Mouse (Mus musculus): ENCODE measurements around the gene Fam50b. TPM values are rescaled to one million over a fixed set of nuclear protein-coding genes. Genes with fewer than 3 reads are reported as not detected.

The Fam50b gene
- polyA plus RNA-seq, 1 experiment from 2014 or later: not detected

- 57% methylated on average over 3 of the region's 3 CpGs for WGBS
- Histone ChIP-seq H3K9ac (ENCODE audit: low read depth, low read length) (no peak overlapping the region), H3K4me2 (no peak overlapping the region), H3K27me3 (replicated peaks; ENCODE audit: control insufficient read depth, insufficient read depth, low read length) (no peaks in the 10 kb centered on the region), H3K4me1 (replicated peaks; ENCODE audit: control insufficient read depth, insufficient read depth, low read length) (no peaks in the 10 kb centered on the region), H3K27ac (ENCODE audit: low read depth, low read length) (no peak overlapping the region), H3K36me3 (ENCODE audit: control insufficient read depth, insufficient read depth, low read length) (no peaks in the 10 kb centered on the region), H3K4me3 (ENCODE audit: low read depth, low read length) (no peak overlapping the region), H3K9me3 (ENCODE audit: control insufficient read depth, low read length) (no peaks in the 10 kb centered on the region)
- no peak for DNase-seq (ENCODE audit: low spot score)
- no peak for ATAC-seq (replicated peaks; ENCODE audit: low FRiP score)
Measured at GRCm38 (mm10) chr13:34748530-34748929, 13.9 kb downstream of the Fam50b start.

GRCm38 (mm10) chr13:34759202-34759601, 24.6 kb downstream of the Fam50b start:
- no peak for ATAC-seq (replicated peaks; ENCODE audit: low FRiP score)
- H3K9ac ChIP-seq (ENCODE audit: low read depth, low read length): no peak overlapping the region
- H3K4me1 ChIP-seq (replicated peaks; ENCODE audit: control insufficient read depth, insufficient read depth, low read length): peaks cover 3% of the 10 kb centered on the region; the same call in 1 of the 2 replicates
- 92% methylated on average over 9 of the region's 9 CpGs for WGBS
- H3K36me3 ChIP-seq (ENCODE audit: control insufficient read depth, insufficient read depth, low read length): no peaks in the 10 kb centered on the region
- no peak for DNase-seq (ENCODE audit: low spot score)
- H3K4me3 ChIP-seq (ENCODE audit: low read depth, low read length): no peak overlapping the region
- no peak overlapping the region for H3K27ac ChIP-seq (ENCODE audit: low read depth, low read length)
- H3K27me3 ChIP-seq (replicated peaks; ENCODE audit: control insufficient read depth, insufficient read depth, low read length): no peaks in the 10 kb centered on the region
- H3K9me3 ChIP-seq (ENCODE audit: control insufficient read depth, low read length): no peaks in the 10 kb centered on the region
- no peak overlapping the region for H3K4me2 ChIP-seq

GRCm38 (mm10) chr13:34760518-34761287, 26.1 kb downstream of the Fam50b start:
- Histone ChIP-seq H3K27me3 (replicated peaks; ENCODE audit: control insufficient read depth, insufficient read depth, low read length) (no peaks in the 10 kb centered on the region), H3K4me3 (ENCODE audit: low read depth, low read length) (no peak overlapping the region), H3K27ac (ENCODE audit: low read depth, low read length) (no peak overlapping the region), H3K9ac (ENCODE audit: low read depth, low read length) (no peak overlapping the region), H3K9me3 (ENCODE audit: control insufficient read depth, low read length) (no peaks in the 10 kb centered on the region), H3K4me2 (no peak overlapping the region), H3K36me3 (ENCODE audit: control insufficient read depth, insufficient read depth, low read length) (no peaks in the 10 kb centered on the region), H3K4me1 (replicated peaks; ENCODE audit: control insufficient read depth, insufficient read depth, low read length) (peaks cover 3% of the 10 kb centered on the region; the same call in 1 of the 2 replicates)
- ATAC-seq (replicated peaks; ENCODE audit: low FRiP score): no peak
- no peak for DNase-seq (ENCODE audit: low spot score)
- 25% methylated on average over 7 of the region's 7 CpGs for WGBS

GRCm38 (mm10) chr13:34762136-34762535, 27.5 kb downstream of the Fam50b start:
- no peak overlapping the region for H3K27ac ChIP-seq (ENCODE audit: low read depth, low read length)
- no peak overlapping the region for H3K4me2 ChIP-seq
- H3K36me3 ChIP-seq (ENCODE audit: control insufficient read depth, insufficient read depth, low read length): no peaks in the 10 kb centered on the region
- no peaks in the 10 kb centered on the region for H3K27me3 ChIP-seq (replicated peaks; ENCODE audit: control insufficient read depth, insufficient read depth, low read length)
- no peak for DNase-seq (ENCODE audit: low spot score)
- no peak overlapping the region for H3K9ac ChIP-seq (ENCODE audit: low read depth, low read length)
- peaks cover 3% of the 10 kb centered on the region; the same call in 1 of the 2 replicates for H3K4me1 ChIP-seq (replicated peaks; ENCODE audit: control insufficient read depth, insufficient read depth, low read length)
- H3K9me3 ChIP-seq (ENCODE audit: control insufficient read depth, low read length): no peaks in the 10 kb centered on the region
- ATAC-seq (replicated peaks; ENCODE audit: low FRiP score): no peak
- H3K4me3 ChIP-seq (ENCODE audit: low read depth, low read length): no peak overlapping the region
- WGBS: 66% methylated on average over 5 of the region's 5 CpGs

- Histone ChIP-seq H3K9ac (ENCODE audit: low read depth, low read length) (no peak overlapping the region), H3K4me1 (replicated peaks; ENCODE audit: control insufficient read depth, insufficient read depth, low read length) (peaks cover 3% of the 10 kb centered on the region; the same call in 1 of the 2 replicates), H3K27ac (ENCODE audit: low read depth, low read length) (no peak overlapping the region), H3K4me3 (ENCODE audit: low read depth, low read length) (no peak overlapping the region), H3K36me3 (ENCODE audit: control insufficient read depth, insufficient read depth, low read length) (no peaks in the 10 kb centered on the region), H3K27me3 (replicated peaks; ENCODE audit: control insufficient read depth, insufficient read depth, low read length) (no peaks in the 10 kb centered on the region), H3K4me2 (no peak overlapping the region), H3K9me3 (ENCODE audit: control insufficient read depth, low read length) (no peaks in the 10 kb centered on the region)
- ATAC-seq (replicated peaks; ENCODE audit: low FRiP score) (no peak), DNase-seq (ENCODE audit: low spot score) (no peak)
- 71% methylated on average over 4 of the region's 4 CpGs for WGBS
Measured at GRCm38 (mm10) chr13:34762865-34763264, 28.2 kb downstream of the Fam50b start.

- Histone ChIP-seq H3K27ac (ENCODE audit: low read depth, low read length) (no peak overlapping the region), H3K4me2 (no peak overlapping the region), H3K9me3 (ENCODE audit: control insufficient read depth, low read length) (no peaks in the 10 kb centered on the region), H3K4me3 (ENCODE audit: low read depth, low read length) (no peak overlapping the region), H3K36me3 (ENCODE audit: control insufficient read depth, insufficient read depth, low read length) (no peaks in the 10 kb centered on the region), H3K27me3 (replicated peaks; ENCODE audit: control insufficient read depth, insufficient read depth, low read length) (no peaks in the 10 kb centered on the region), H3K9ac (ENCODE audit: low read depth, low read length) (no peak overlapping the region), H3K4me1 (replicated peaks; ENCODE audit: control insufficient read depth, insufficient read depth, low read length) (peaks cover 3% of the 10 kb centered on the region; the same call in 1 of the 2 replicates)
- 76% methylated on average over 5 of the region's 5 CpGs for WGBS
- ATAC-seq (replicated peaks; ENCODE audit: low FRiP score) (no peak), DNase-seq (ENCODE audit: low spot score) (no peak)
Measured at GRCm38 (mm10) chr13:34765269-34765668, 30.6 kb downstream of the Fam50b start.

GRCm38 (mm10) chr13:34766572-34766971, 31.9 kb downstream of the Fam50b start:
- DNase-seq (ENCODE audit: low spot score) (no peak), ATAC-seq (replicated peaks; ENCODE audit: low FRiP score) (no peak)
- Histone ChIP-seq H3K4me3 (ENCODE audit: low read depth, low read length) (no peak overlapping the region), H3K27me3 (replicated peaks; ENCODE audit: control insufficient read depth, insufficient read depth, low read length) (no peaks in the 10 kb centered on the region), H3K4me1 (replicated peaks; ENCODE audit: control insufficient read depth, insufficient read depth, low read length) (no peaks in the 10 kb centered on the region; the same call in 1 of the 2 replicates), H3K9me3 (ENCODE audit: control insufficient read depth, low read length) (no peaks in the 10 kb centered on the region), H3K36me3 (ENCODE audit: control insufficient read depth, insufficient read depth, low read length) (no peaks in the 10 kb centered on the region), H3K9ac (ENCODE audit: low read depth, low read length) (no peak overlapping the region), H3K27ac (ENCODE audit: low read depth, low read length) (no peak overlapping the region), H3K4me2 (no peak overlapping the region)
- 46% methylated on average over 4 of the region's 4 CpGs for WGBS

GRCm38 (mm10) chr13:34767527-34768292, 33.1 kb downstream of the Fam50b start:
- H3K9me3 ChIP-seq (ENCODE audit: control insufficient read depth, low read length): no peaks in the 10 kb centered on the region
- no peaks in the 10 kb centered on the region for H3K36me3 ChIP-seq (ENCODE audit: control insufficient read depth, insufficient read depth, low read length)
- no peak for ATAC-seq (replicated peaks; ENCODE audit: low FRiP score)
- no peak overlapping the region for H3K9ac ChIP-seq (ENCODE audit: low read depth, low read length)
- no peaks in the 10 kb centered on the region for H3K27me3 ChIP-seq (replicated peaks; ENCODE audit: control insufficient read depth, insufficient read depth, low read length)
- no peak for DNase-seq (ENCODE audit: low spot score)
- no peaks in the 10 kb centered on the region; the same call in 1 of the 2 replicates for H3K4me1 ChIP-seq (replicated peaks; ENCODE audit: control insufficient read depth, insufficient read depth, low read length)
- no peak overlapping the region for H3K4me2 ChIP-seq
- no peak overlapping the region for H3K27ac ChIP-seq (ENCODE audit: low read depth, low read length)
- 85% methylated on average over 18 of the region's 18 CpGs for WGBS
- no peak overlapping the region for H3K4me3 ChIP-seq (ENCODE audit: low read depth, low read length)

Measured in liver, embryonic 11.5 days (tissue).